Mouse (Mus musculus) ovary, adult 18-20 months (tissue): ENCODE data around the gene Itih4.

Experiments
- DNase-seq: peaks from one replicate; pipeline ENCODE4 v3.0.0; 2022; ENCODE audit warnings: low spot score, mixed read lengths

The Itih4 gene

DNA sequence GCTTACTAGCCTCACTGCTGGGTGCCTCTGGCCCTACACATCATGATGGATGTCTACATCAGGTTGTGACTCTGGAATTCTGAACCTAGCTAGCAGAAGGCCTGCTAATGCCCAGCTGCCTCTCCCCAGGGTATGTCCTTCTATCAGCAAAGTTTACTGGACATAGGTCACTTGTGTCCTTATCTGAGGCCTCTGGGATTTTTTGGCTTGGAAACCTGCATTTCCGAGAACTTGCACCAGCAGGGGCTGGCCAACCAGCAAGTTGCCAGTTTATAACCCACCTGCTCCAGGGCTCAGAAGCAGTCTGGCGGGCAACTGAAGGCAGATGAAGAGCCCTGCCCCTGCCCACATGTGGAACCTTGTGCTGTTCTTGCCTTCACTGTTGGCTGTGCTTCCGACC is at the start of gene Itih4:
TSS of gene Itih4 (plus strand) at position 273 of the 400 bp plus-strand sequence.
- DNase-seq, result no peak

DNA sequence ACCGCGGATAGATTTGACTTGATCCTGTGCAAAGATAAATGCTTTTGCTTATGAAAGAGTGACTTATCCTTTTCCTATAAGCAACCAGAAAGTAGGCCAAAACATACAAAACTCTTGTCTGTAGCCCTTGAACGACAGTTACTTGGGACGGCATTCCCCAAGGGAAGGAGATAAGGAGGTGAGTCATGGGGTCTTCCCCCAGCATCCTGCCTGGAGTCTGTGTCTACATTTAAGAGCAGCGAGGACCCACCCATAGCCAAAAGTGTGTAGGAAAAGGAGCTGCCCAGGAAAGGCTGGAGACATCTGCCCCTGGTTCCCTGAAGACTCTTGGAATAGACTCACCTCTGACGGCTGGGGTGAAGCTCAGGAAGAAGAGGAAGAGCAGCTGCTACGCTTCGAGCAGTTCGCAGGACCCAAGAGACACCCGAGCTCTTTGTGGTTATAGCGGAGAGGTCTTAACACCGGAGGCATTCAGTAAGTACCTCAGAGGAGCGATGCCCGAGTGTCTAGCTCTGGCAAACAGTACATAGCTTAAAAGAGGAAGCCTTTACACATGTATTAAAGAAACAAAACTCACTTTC is 48.8 kb upstream of the Itih4 start:
- DNase-seq, result no peak

DNA sequence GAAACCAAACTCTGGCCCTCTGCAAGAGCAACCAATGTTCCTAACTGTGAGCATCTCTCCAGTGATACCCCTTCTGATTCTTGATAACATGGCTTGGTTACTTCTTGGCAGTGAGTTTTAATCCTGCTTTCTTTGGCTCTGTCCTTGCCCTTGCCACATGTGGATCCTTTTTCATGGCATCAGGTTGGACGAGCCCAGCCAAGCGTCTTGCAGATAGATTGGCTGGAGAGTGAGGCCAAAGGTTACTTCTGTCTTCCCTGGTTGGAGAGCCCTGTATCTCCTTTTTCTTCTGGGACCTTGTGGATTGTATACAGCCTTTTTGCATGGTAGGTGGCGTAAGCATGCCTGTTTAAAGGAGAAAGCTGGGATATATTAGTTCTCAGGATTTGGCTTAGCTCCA is 42.6 kb upstream of the Itih4 start:
- DNase-seq, result no peak

DNA sequence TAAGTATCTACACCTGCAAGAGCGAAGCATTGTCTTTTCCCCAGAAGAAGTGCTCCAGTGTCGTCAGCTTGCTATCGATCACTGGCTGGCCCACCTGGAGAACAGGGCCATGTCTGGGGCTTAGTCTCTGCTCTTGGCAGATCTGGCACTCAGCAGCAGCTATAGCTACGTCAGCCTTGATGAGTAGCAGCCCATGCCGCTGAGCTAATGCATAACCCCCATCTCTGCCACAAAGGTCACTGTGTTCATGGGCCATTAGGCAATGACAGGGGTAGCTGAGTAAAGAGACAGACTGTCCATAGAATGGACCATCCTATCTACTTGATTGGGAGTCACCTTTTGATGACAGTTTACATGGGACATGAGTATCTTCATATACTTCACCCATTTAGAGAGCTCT is 35.8 kb upstream of the Itih4 start:
- DNase-seq, result no peak

DNA sequence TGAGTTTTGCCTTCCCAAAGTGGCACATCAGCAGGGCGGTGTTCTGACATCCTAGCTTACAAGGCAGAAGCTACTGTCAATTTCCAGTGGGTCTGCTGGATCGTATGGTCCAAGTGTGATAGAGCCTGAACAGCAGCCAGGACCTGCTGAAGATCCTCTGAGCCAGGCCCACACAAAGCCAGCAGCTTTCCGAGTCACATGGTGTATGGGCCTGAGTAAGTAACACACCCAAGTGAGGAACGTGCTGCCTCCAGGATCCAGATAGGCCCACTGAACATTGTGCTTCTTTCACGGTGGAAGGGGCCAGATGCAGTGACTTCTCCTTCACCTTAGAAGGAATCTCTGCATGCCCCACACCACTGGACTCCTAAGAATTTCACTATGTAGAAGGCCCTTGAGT is 34.0 kb upstream of the Itih4 start:
- DNase-seq, result no peak

DNA sequence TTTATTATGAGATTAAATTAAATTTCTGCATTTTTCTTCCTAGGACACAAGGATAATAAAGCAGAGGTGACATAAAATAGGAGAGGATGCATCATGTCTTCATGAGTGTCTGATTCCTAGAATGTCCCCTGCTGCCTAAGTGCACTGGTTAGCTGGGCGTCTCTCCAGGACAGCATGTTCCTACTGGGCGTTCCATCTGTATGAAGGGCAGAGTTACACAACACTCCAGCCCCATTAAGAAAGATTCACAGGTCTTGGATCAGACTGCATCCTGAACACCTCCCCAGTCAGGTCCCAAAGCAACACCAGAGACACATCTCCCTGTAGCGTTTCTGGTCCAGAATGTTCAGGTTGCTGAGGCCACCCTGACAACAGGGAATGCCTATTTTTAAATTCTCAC is 31.0 kb upstream of the Itih4 start:
- no peak for DNase-seq

DNA sequence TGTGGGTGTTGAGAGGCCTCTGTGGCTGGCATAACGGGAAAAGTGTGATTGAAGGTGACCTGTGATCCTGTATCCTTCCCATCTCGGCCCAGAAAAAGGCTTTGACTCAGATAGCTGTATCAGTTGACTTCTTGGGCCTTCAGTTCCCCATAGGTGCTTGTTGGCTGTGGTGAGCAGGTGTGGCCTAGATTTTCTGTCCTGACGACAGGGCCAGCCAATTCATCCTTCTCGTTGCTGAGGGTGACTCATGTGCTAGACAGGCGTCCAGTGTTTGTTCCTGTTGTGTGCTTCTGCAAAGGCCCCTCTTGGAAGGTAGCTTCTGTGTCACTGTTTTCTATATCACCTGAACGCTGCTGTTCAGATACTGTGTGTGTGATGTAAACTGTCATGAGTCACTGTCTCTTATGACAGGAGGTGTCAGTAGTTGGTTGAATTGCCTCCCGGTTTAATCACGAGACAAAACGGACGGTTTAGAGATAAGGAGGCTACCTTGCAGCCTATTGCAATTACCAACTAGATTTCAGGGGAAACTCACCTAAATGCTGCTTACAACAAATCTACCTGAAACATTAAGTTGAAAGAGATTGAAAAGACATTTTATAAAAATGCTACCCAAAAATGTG is 29.3 kb upstream of the Itih4 start:
- no peak for DNase-seq

DNA sequence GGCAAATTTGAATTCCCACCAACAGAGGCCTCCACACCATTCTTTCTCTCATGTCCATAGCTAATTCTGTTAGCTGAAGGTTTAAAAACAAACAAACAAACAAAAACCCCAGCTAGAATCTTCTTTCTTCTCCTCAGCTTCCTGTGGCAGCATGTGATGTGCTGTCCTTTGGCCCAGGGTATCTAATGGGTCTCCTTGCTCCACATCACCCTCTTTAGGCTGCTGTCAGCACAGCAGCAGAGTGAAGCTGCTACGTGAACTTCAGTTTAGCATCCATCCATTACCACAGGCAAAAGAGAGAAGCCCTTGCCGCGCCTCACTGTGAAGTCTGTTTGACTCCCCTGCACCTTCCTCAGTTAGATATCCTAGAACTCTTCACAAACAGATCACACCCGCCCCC is 28.3 kb upstream of the Itih4 start:
- no peak for DNase-seq

DNA sequence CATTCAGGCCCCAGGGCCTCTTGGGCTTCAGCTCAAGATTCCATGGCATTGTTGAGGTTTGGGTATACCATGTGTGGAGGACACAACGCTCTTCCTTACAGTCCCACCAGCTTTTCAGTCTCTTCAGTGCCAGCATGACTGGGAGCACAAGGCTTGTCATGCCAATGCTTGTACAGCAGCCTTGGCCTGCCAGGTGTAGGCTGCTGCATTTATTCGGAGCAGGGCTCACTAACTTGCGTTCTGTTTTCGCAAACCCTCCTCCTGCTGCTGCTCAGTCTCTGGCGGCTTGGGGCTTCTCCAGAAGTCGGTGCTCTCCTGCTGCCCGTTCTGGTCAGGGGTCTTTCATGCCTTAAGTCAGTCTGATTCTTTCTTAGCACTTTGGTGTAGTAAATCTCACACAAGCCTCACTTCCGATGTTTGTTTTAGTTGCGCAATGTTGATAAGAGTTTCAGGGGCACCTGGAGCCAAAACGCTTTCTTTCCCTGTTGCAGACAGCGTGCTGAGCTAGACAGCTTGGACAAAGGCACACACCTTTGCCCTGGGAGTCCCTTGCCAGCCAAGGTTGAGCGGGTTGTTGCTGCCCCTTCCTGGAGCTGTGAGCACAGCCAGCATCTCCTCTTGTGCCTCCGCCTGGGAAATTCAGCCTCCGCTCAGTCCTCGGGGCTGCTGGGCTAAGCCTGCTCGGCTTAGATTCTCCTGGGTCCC is 24.7 kb upstream of the Itih4 start:
- no peak for DNase-seq

DNA sequence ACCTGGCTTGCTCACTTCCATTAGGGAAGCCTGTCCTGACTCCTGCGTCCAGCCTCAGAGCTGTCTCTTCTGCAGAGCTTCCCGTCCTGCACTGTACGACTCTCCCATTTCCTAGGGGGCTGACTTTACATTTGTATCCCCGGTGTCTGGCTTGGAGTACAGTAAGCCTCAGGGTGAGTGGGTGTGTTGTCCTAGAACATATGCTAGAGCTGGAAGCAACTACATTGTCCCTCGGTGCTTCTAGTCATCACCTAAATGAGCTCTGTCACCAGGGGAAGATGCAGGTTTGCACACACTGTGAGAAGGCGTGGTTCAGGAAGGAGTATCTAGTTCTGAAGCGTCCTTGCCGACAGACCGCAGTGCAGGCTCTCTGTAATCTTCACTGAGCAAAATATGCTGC is 23.9 kb upstream of the Itih4 start:
- no peak for DNase-seq

DNA sequence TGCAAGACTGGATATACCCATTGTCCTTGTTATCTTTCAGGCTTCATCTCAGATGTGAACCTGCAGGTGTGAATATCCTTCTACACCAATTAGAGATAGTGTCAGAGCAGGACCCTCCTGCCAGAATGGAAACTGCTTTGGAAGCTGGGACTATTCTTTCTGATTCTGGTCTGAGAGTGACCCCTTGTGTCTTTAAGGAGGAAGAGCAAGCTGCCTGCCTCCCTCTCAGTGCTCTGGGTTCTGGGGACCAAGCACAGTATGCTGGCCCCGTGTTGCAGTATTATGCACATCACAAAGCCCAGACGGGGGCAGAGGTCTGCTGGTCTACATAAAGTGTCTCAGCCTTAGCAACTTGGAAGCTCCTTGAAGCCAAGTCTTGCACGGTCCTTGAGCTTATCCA is 21.0 kb upstream of the Itih4 start:
- no peak for DNase-seq

DNA sequence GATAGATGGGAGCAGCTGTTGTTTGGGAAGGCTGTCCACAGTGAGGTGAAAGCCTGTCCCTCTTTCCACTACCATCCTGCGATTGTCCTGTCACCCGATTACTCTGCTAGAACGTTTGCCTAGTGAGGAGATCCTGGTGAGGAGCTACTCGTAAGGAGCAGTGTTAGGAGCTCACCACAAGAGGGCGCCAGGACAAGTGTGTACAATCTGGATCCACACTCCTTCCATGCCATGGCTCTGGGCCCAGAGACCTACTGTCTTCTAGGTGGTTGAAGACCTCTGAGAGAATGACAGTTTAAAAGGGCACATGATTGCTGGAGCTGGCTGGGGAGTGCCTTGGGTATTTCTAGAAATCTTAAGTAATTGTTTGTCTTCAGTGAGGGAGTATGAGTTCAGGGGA is 19.2 kb upstream of the Itih4 start:
- no peak for DNase-seq

DNA sequence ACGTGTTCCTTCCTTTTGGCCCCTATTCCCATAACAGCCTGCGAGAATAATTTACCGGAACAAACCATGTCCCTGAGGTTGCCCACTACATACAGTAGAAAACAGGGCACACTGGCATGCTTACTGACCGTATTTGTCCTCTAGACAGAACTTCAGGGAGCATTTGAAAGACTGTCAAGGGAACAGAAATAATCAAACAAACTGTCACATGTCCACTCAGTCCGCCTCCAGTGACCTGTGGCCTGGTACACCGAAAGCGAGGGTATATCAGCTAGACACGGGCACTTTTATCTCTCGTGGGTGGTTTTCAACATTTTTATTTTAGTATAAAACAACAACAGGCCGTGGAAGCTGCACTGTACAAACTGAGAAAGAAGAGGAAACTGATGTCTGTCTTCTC is 17.4 kb upstream of the Itih4 start:
- DNase-seq, result no peak

DNA sequence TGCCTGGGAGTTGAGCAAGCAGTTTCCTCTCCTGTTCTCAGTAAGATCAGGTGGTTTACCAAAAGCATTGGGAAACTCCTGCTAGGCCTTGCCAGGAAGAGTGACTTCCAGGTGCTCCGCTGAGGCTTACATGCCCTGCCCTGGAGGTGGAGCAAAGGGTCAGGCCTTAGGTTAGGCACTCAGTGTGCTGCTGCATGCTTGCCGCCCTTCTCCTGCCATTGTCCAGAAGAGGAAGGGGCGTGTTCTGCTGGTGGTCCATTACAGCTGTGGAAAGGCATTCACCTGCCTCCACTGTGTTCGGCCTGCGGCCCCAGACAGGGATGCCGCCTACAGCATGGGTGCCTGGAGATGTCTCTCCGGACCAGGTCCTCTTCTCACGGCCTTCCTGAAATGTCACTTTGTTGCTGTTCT is 16.9 kb upstream of the Itih4 start:
- DNase-seq, result no peak

DNA sequence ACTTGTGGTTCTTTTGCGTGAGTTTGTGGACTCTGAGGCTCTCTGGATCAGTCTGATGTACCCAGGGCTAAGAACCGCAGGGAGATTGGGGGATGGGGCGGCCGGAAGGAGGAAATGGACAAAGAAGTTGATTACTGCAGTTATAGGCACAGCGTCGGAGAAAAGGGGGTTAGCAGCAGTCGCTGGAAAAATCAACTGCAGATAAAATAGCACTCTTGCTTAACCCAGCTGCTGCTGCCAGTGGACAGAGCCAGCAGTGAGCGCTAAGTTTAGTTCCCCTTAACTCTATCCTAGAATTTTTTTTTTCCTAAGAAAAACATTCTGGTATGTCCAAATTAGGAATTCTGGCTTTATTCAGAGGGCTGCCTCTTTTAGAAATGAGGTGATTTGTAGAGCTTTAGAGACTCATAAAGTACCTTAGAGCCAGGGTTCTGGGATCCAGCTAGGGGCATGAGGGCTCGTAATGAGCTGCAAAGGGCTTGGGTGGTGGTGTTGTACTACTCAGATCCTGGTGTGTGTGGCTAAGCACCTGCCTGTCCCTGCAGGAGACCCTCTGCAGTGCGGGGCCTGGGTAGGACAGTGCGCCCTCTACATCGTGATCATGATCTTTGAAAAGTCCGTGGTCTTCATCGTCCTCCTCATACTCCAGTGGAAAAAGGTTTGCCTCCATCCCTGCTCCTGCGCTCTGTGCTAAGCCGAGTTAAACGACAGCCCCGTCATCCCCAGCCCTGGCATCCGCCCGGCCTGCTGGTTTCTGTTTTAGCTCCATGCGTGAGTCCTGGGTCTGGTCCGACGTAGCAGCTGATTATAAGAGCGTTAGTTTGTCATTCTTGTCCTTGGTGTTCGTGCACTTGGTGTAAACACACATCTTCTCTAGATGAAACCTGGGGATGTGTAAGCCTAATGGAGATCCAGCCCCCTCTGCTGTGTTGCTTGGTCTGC is 15.8 kb upstream of the Itih4 start:
- no peak for DNase-seq

DNA sequence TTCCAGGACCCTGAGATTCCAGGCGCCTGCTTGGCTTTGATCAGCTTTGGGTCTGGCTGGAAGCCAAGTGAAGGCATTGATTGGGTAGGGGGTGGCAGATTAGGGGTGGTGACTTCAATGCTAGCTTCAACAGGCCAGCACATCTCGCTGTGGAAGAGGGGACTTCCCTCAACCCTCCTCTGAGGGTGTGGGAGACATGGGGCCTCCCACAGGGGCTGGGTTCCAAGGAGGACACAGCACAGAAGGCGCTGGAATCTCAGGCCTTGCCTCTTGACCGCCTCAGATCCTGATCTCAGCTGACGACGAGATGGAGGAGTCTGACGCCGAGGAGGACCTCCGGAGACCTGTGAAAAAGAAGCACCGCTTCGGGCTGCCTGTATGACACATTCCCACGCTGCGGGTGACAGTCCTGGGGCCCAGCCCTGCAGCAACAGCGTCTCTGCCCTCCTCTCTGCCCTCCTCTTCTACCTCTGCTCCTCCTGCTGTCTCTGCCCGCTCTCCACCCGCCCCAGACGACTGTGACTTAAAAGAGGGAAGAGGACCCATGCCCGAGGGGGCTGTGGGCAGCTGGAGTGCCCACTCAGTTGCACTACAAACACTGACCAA is 12.1 kb upstream of the Itih4 start:
- no peak for DNase-seq

DNA sequence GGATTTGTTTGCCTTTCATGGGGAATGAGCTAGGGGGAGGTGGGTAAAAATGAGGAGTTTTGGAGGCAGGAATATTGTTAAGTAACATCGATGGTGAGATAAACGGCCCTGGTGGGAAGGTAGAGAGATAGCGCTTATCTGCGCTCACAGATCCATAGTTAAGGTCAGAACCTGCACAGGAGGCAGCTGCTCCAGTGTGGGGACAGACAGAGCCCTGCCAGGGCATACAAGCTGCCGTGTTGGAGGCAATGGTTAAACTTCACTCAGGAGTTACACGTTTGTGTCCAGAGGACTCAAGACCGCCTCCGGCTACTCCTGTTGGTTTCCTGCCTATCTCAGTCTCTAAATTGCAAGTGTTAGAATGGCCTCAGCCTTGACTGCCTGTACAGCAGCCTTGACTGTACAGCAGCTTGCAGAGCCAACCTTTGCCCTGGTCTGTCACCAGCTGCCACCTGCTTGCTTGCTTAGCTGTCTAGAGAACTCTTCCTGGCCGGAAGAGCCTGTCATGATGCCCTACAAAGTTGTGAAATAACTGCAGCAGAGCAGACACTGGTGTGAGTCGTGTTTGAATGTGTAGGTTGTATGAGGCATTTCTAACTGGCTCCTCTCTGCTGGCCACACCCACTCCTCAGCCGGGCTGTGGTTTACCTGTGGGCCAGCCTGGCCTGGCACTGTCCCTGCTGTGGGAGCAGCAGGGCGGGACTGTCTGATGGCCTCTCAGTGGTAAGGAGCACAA is 11.0 kb upstream of the Itih4 start:
- DNase-seq, result no peak

DNA sequence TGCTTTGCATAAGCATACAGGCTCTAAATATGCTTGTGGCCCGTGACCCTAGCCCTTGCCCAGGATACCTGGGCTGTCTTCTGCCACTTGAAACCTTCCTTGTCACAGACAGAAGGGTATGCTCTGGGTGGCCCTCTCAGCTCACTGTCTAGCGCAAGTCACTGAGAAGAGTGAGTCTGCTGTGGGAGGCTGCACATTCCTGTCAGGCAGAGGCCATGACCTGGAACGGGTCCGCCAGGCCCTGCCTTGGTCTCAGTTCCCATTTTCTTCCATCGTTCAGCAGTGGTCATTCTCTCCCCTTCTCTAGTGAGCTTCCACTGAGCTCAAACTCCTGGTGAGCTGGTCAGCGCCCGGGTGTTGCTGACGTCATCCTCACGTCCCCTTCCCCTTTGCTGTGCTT is 10.3 kb upstream of the Itih4 start:
- no peak for DNase-seq

DNA sequence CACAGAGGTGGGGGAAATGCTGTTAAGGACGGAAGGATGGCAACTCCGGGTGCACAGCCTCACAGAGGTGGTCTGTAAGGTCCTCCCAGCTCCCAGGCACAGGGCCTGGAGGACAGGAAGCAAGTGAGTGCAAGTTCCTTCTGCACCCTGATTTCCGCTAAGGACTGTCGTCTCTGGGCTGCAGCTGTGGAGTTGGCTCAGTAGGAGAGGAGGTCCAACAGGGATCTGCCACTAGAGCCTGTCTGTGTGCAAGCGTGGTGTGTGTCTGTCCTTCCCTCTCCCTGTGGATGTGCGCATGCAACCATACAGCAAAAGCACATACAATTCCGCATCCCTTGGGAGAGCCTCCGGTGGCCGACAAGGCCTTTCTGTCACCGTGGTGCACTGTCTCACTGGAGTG is 9.8 kb upstream of the Itih4 start:
- no peak for DNase-seq

DNA sequence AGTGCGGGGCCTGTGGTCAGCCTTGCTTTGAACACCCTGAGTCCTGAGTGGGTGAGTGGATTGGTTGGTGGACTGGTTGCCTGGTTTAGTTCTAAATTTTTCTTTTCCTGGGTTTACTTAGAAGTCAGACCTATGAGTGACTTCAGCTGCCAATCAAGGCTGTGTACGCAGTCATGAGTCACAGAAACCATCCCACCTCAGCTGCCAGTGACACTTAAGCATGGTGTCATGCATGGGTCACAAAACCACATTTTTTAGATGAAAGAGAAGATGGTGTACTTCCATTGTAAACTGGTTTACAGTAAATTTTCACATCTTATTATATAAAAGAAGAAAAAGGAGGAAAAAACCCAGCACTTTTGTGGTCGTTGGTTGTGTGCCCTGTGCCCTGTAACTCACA is 8.4 kb upstream of the Itih4 start:
- DNase-seq, result no peak

DNA sequence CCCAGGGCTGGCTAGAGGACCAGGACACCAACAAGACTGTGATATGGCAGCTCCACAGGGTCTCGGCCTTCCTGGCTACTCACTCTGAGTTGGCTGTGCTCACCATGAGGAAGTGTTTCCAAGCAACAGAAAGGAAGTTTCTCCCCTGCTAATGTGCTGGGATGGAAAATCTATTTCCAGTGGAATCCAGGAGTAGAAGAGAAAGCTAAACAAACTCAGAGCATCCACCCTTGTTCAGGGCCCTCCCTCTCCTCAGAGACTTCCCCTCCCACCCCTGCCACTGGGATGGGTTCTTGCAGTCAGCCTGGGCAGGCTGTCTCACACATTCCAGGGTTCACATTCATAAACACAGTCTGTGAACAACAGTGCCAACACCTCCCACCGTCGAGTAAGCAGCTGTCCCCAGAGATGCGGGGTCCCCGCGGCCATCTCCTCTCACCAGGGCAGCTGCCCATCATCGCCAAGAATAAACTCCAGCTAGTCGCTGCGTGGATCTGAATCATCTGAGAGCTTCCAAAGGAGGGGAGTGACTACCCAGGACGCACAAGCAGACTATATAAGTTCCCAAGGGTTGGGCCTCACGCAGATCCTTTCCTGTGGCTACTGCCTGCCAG is 7.2 kb upstream of the Itih4 start, which contains the start of gene Mustn1:
TSS of gene Mustn1 (plus strand) at position 243 of the 614 bp plus-strand sequence.
- DNase-seq, result no peak
